Mouse (Mus musculus): ENCODE results near the gene Mmrn2. TPM values are rescaled to one million over a fixed set of nuclear protein-coding genes. Genes with fewer than 3 reads are reported as not detected.

Mmrn2 gene
- polyA plus RNA-seq, 1 experiment from 2014 or later = 13.9 TPM

Other genes starting within 250 kb of the Mmrn2 start
- gene Npy4r, start 223.0 kb upstream of the Mmrn2 start, polyA plus RNA-seq (2016; fragmentation: Nextera tagmentation; extraction: Ambion mirVana) = 0.04 and 0.05 TPM in 2 replicates
- 0.17 and 0.46 TPM in 2 replicates for gene Gprin2, start 173.8 kb upstream of the Mmrn2 start, polyA plus RNA-seq (2016; fragmentation: Nextera tagmentation; extraction: Ambion mirVana)
- 0.29 and 0.52 TPM in 2 replicates for gene Syt15, start 155.9 kb upstream of the Mmrn2 start, polyA plus RNA-seq (2016; fragmentation: Nextera tagmentation; extraction: Ambion mirVana)
- 9.0 TPM in 2 replicates for gene Shld2, start 65.0 kb upstream of the Mmrn2 start, polyA plus RNA-seq (2016; fragmentation: Nextera tagmentation; extraction: Ambion mirVana)
- gene Glud1, start 64.7 kb upstream of the Mmrn2 start, polyA plus RNA-seq (2016; fragmentation: Nextera tagmentation; extraction: Ambion mirVana) = 66.6 and 87.3 TPM in 2 replicates
- gene Fam25c, start 20.0 kb upstream of the Mmrn2 start, polyA plus RNA-seq (2016; fragmentation: Nextera tagmentation; extraction: Ambion mirVana) = not detected in 2 replicates
- gene Sncg, start 676 bp upstream of the Mmrn2 start, polyA plus RNA-seq (2016; fragmentation: Nextera tagmentation; extraction: Ambion mirVana) = 2.3 and 4.6 TPM in 2 replicates
- 48.0 and 48.9 TPM in 2 replicates for gene Bmpr1a, start 127.9 kb downstream of the Mmrn2 start, polyA plus RNA-seq (2016; fragmentation: Nextera tagmentation; extraction: Ambion mirVana)
- gene 9230112D13Rik, start 147.3 kb downstream of the Mmrn2 start, polyA plus RNA-seq (2016; fragmentation: Nextera tagmentation; extraction: Ambion mirVana) = not detected in 2 replicates
- 136 and 219 TPM in 2 replicates for gene Ldb3, start 213.2 kb downstream of the Mmrn2 start, polyA plus RNA-seq (2016; fragmentation: Nextera tagmentation; extraction: Ambion mirVana)
- 4.1 and 5.9 TPM in 2 replicates for gene Opn4, start 224.7 kb downstream of the Mmrn2 start, polyA plus RNA-seq (2016; fragmentation: Nextera tagmentation; extraction: Ambion mirVana)

Data from heart, embryonic 10.5 days (tissue).